Mouse (Mus musculus) limb, embryonic 14.5 days (tissue): ENCODE data around the gene Amhr2. TPM values are rescaled to one million over a fixed set of nuclear protein-coding genes. Genes with fewer than 3 reads are reported as not detected.

Experiments
- ATAC-seq: fragments of 200-750 bp; cut with Nextera tagmentation; 2 replicates; pipeline ENCODE4 v1.8.0; 2017; ENCODE audit warnings: low read depth, moderate number of reproducible peaks, moderate TSS enrichment; ENCODE audit not compliant: low FRiP score
- DNase-seq: peaks from one replicate; pipeline ENCODE4 v3.0.0-alpha.2; 2015; ENCODE audit warnings: low spot score
- H3K27ac ChIP-seq: fragments of 300-500 bp; sonication (generic); replicated peaks from 2 replicates; pipeline ENCODE4 v1.5.1; 2014; ENCODE audit warnings: low read depth, mild to moderate bottlenecking, low read length, moderate library complexity, mixed read lengths
- H3K27me3 ChIP-seq: fragments of 300-500 bp; sonication (generic); 2 replicates; pipeline ENCODE4 v1.6.1; 2014; ENCODE audit warnings: low read length, mixed read lengths; ENCODE audit not compliant: control insufficient read depth, insufficient read depth
- H3K36me3 ChIP-seq: fragments of 300-500 bp; sonication (generic); 2 replicates; pipeline ENCODE4 v1.6.1; 2014; ENCODE audit warnings: mild to moderate bottlenecking, low read length, moderate library complexity, mixed read lengths; ENCODE audit not compliant: control insufficient read depth, insufficient read depth
- H3K4me1 ChIP-seq: fragments of 300-500 bp; sonication (generic); 2 replicates; pipeline ENCODE4 v1.6.1; 2014; ENCODE audit warnings: antibody characterized with exemption, low read length, mixed read lengths; ENCODE audit not compliant: control insufficient read depth, insufficient read depth
- H3K4me2 ChIP-seq: fragments of 300-500 bp; sonication (generic); replicated peaks from 2 replicates; pipeline ENCODE4 v1.6.1; 2014; ENCODE audit warnings: low read depth, mild to moderate bottlenecking, low read length, moderate library complexity; ENCODE audit not compliant: severe bottlenecking
- H3K4me3 ChIP-seq: fragments of 300-500 bp; sonication (generic); replicated peaks from 2 replicates; pipeline ENCODE4 v1.5.1; 2014; ENCODE audit warnings: low read length
- H3K9ac ChIP-seq: fragments of 300-500 bp; sonication (generic); 2 replicates; pipeline ENCODE4 v1.6.1; 2014; ENCODE audit warnings: mild to moderate bottlenecking, low read depth, low read length, moderate library complexity; ENCODE audit not compliant: severe bottlenecking
- H3K9me3 ChIP-seq: fragments of 300-500 bp; sonication (generic); 2 replicates; pipeline ENCODE4 v1.6.1; 2016; ENCODE audit warnings: low read length; ENCODE audit not compliant: control insufficient read depth
- POLR2A ChIP-seq: fragments of 200-500 bp; IDR thresholded peaks from 2 replicates; pipeline ENCODE4 v1.8.0; 2012; ENCODE audit warnings: inconsistent platforms, mild to moderate bottlenecking, moderate library complexity, borderline replicate concordance; ENCODE audit not compliant: insufficient read depth, insufficient read length; ENCODE audit errors: extremely low read depth
- WGBS: fragments of 180-500 bp; shearing (Covaris S2); extraction: QIAGEN DNeasy Blood & Tissue Kit; methylation state at CpG from one replicate; pipeline ENCODE4 v1.1.7; 2014; 5-methylcytosine and 5-hydroxymethylcytosine counted together
- polyA plus RNA-seq, 2 experiments: library from polyadenylated mRNA; depleted of rRNA in 1 of 2; stranded (reverse) in 1 of 2; unstranded in 1 of 2; fragments of >200 nt; fragmentation: Nextera tagmentation in 1 of 2; extraction: Ambion mirVana in 1 of 2; gene quantifications; 2 replicates each; pipeline versions ENCODE4 v1.2.1 to v1.2.3; 2012 to 2014

Amhr2 gene
- polyA plus RNA-seq, 2 experiments = 0.67 to 1.1 TPM

DNA sequence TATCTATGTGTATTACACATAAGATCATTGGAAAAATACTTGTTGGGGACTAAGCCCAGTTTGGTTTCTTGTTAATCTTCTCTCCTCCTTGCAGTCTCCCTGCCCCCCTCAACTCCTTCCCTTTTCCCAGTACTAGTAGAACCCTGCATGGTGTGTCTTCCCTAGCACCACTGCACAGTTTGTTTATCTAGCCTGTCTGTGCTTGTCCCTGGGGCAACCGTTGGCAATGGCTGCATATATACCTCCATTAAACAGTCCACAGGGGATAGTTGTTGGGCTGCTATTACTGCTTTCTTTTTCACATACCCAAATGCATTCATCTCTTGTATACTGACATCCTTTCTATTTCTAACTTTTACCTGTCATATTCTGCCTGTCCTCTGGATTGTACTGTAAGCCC lies 42.5 kb downstream of the Amhr2 start:
- DNase-seq (no peak), ATAC-seq (no peak)
- Histone ChIP-seq H3K9me3 (no peaks in the 10 kb centered on the region), H3K4me1 (no peaks in the 10 kb centered on the region), H3K4me3 (no peak overlapping the region), H3K4me2 (no peak overlapping the region), H3K36me3 (peaks cover 92% of the 10 kb centered on the region), H3K9ac (no peak overlapping the region), H3K27ac (no peak overlapping the region), H3K27me3 (no peaks in the 10 kb centered on the region)
- WGBS = 75% methylated on average over 1 of the region's 1 CpGs
- no peak for TF ChIP-seq POLR2A

DNA sequence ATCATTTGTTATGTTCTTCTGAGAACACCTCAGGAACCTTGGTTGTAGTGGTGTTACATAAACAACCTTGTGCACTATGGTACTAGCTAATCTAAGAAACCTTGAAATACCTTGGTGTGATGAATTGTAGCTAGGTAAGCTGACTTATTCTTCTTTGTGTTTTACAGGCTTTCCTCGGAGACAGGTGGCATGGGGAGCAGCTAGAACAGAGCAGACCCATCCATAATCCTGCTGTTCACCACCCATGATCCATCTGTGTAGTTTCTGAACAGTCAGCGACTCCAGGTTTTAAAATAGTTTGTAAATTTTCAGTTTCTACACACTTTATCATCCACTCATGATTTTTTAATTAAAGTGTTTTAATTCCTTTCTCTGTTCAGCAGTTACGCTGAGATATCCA lies 53.2 kb downstream of the Amhr2 start:
- H3K4me1 ChIP-seq = no peaks in the 10 kb centered on the region
- H3K27me3 ChIP-seq = no peaks in the 10 kb centered on the region
- H3K36me3 ChIP-seq = peaks cover 98% of the 10 kb centered on the region
- H3K4me2 ChIP-seq = no peak overlapping the region
- H3K4me3 ChIP-seq = no peak overlapping the region
- no peak for TF ChIP-seq POLR2A
- 86% methylated on average over 3 of the region's 3 CpGs for WGBS
- no peaks in the 10 kb centered on the region for H3K9me3 ChIP-seq
- DNase-seq (no peak), ATAC-seq (no peak)
- H3K27ac ChIP-seq = no peak overlapping the region
- no peak overlapping the region for H3K9ac ChIP-seq

DNA sequence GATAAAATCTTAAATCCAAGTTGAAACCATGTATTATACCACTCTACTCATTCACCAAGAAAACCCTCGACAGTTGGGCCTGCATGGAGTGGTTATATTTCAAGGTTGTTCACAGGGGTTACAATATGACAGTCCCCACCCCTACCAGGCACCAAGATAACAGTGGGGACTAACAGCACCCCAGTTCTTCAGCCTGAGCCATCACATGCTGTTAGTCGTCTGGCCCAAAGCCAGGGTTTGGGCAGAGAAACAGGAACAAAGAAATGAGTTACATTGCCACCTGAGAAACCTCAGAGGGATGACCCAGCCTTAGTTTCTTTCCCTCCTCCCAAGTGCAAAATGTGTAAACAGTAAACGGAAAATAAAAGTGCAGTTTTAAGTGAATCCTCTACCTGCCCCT lies 54.2 kb downstream of the Amhr2 start:
- Histone ChIP-seq H3K4me1 (no peaks in the 10 kb centered on the region), H3K9ac (no peak overlapping the region), H3K36me3 (peaks cover 98% of the 10 kb centered on the region), H3K4me2 (no peak overlapping the region), H3K27ac (no peak overlapping the region), H3K27me3 (no peaks in the 10 kb centered on the region), H3K9me3 (no peaks in the 10 kb centered on the region), H3K4me3 (no peak overlapping the region)
- DNase-seq = no peak
- no peak for ATAC-seq
- TF ChIP-seq POLR2A = no peak
- 75% methylated on average over 3 of the region's 3 CpGs for WGBS

DNA sequence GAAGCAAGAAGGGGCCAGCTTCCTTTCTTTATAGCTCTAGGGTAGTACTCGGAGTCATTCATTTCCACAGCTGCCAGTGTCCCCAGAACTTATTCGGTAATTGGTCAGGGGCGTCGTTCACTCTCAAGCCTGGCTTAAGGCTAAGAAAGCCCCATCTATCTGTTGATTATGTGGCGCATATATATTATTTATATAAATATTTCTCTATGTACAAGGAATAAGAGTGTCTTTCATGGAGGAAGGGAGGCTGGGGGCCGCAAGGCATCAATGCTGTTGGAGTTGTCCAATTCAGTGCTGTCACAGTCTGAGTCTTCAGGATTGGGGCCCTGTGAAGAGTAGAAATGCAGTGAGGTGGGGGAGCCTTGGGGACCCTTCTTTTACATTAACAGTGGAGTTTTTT lies 54.7 kb downstream of the Amhr2 start:
- no peak overlapping the region for H3K4me2 ChIP-seq
- DNase-seq (no peak), ATAC-seq (no peak)
- H3K36me3 ChIP-seq = peaks cover 98% of the 10 kb centered on the region
- H3K9me3 ChIP-seq = no peaks in the 10 kb centered on the region
- H3K4me3 ChIP-seq = no peak overlapping the region
- no peak overlapping the region for H3K27ac ChIP-seq
- no peaks in the 10 kb centered on the region for H3K4me1 ChIP-seq
- no peak for TF ChIP-seq POLR2A
- 92% methylated on average over 6 of the region's 6 CpGs for WGBS
- no peak overlapping the region for H3K9ac ChIP-seq
- no peaks in the 10 kb centered on the region for H3K27me3 ChIP-seq

DNA sequence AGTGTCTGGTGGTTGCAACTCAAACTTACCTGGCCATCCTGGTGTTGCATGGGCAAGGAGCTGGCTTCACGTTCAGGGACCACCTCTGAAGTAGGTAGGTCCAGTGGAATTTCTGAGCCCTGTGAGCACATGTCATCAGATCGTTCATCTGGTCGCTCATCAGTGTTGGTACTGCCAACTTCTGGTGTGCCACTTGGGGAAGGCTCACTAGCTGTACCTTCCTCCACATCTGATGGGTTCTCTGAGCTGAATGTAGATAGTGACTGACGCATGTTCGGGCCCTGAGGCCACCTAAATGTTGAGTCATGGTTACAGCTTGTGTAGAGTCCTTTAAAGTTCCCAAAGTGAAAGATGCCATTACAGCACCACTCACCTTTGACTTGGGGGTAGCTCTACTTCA lies 55.3 kb downstream of the Amhr2 start:
- Histone ChIP-seq H3K4me3 (no peak overlapping the region), H3K4me1 (no peaks in the 10 kb centered on the region), H3K27me3 (no peaks in the 10 kb centered on the region), H3K36me3 (peaks cover 95% of the 10 kb centered on the region), H3K9ac (no peak overlapping the region), H3K4me2 (no peak overlapping the region), H3K9me3 (no peaks in the 10 kb centered on the region), H3K27ac (no peak overlapping the region)
- WGBS = 89% methylated on average over 5 of the region's 5 CpGs
- no peak for TF ChIP-seq POLR2A
- ATAC-seq (no peak), DNase-seq (no peak)

DNA sequence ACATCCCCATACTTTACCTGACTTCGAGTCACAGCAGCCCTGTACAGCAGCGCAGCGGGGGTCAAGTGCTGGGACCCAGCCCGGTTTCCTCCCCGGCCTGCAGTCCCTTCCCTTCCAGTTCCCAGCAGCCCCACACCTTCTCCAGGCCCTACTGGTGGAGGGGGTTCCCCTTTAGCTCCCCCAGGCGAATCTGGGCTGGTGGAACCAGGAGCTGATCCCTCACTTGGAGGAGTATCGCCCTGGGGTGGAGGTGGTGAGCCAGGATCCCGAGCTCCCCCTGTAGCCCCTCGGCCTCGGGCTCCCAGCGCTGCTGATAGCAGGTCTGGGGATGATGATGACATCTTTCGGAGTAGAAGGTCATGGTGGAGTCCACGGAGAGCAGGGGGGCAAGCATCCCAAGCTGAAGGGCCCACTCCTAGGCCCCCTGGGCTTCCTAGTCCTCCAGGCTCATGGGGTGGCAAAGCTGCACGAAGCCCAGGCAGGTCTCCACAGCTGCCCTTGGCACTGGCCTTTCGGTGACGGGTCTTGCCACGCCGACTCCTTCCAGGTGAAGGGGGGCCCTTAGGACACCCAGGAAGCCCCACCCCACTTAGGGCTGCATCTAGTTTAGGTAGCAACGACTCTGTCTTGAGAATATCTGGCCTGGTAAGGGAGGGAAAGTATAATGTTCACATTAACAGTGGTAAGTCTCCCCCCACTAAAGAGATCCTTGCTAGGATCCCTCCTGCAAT lies 56.1 kb downstream of the Amhr2 start:
- DNase-seq = no peak

More for the DNA sequence above, 56.1 kb downstream of the Amhr2 start:
- Histone ChIP-seq H3K4me3 (no peak overlapping the region), H3K36me3 (peaks cover 88% of the 10 kb centered on the region), H3K27me3 (no peaks in the 10 kb centered on the region), H3K9me3 (no peaks in the 10 kb centered on the region), H3K4me1 (no peaks in the 10 kb centered on the region), H3K9ac (no peak overlapping the region), H3K27ac (no peak overlapping the region), H3K4me2 (no peak overlapping the region)
- no peak for TF ChIP-seq POLR2A
- ATAC-seq = 0 out of 2 replicates have a peak, but pooled peaks have one; percentile 8
- WGBS = 87% methylated on average over 19 of the region's 19 CpGs
